Mouse (Mus musculus): Measurements from ENCODE around the gene Spaca5. TPM values are rescaled to one million over a fixed set of nuclear protein-coding genes. Genes with fewer than 3 reads are reported as not detected.

Spaca5 gene
- polyA plus RNA-seq (2012; ENCODE audit: low replicate concordance) = not detected in 2 replicates

GRCm38 (mm10) chrX:21068106-21068505, at the start of gene Spaca5:
TSS of gene Spaca5 (plus strand) at chrX:21068406.

GRCm38 (mm10) chrX:21061866-21062543, 6.2 kb upstream of the Spaca5 start, which contains the start of gene Zfp182:
TSS of gene Zfp182 (minus strand) at chrX:21062316.

GRCm38 (mm10) chrX:21088983-21089866, 21.0 kb downstream of the Spaca5 start, which contains the start of gene Zfp300:
TSS of gene Zfp300 (minus strand) at chrX:21089527.

GRCm38 (mm10) chrX:21115520-21115919, 47.3 kb downstream of the Spaca5 start, which contains the start of gene Ssxa1:
TSS of gene Ssxa1 (plus strand) at chrX:21115820.

Other genes starting within 250 kb of the Spaca5 start
- 4.3 TPM in 1 of 2 replicates, not detected in the other for gene Timp1, start 198.2 kb upstream of the Spaca5 start, polyA plus RNA-seq (2012; ENCODE audit: low replicate concordance)
- gene Syn1, start 147.4 kb upstream of the Spaca5 start, polyA plus RNA-seq (2012; ENCODE audit: low replicate concordance) = 1.5 and 3.4 TPM in 2 replicates
- 134 and 165 TPM in 2 replicates for gene Cfp, start 136.9 kb upstream of the Spaca5 start, polyA plus RNA-seq (2012; ENCODE audit: low replicate concordance)
- gene Elk1, start 117.8 kb upstream of the Spaca5 start, polyA plus RNA-seq (2012; ENCODE audit: low replicate concordance) = 8.6 and 17.5 TPM in 2 replicates
- gene Uxt, start 106.4 kb upstream of the Spaca5 start, polyA plus RNA-seq (2012; ENCODE audit: low replicate concordance) = 6.5 and 14.1 TPM in 2 replicates
- gene Zfp182, start 6.1 kb upstream of the Spaca5 start, polyA plus RNA-seq (2012; ENCODE audit: low replicate concordance) = 0.18 TPM in 1 of 2 replicates, not detected in the other
- gene Zfp300, start 21.1 kb downstream of the Spaca5 start, polyA plus RNA-seq (2012; ENCODE audit: low replicate concordance) = not detected in 2 replicates
- gene Ssxa1, start 47.4 kb downstream of the Spaca5 start, polyA plus RNA-seq (2012; ENCODE audit: low replicate concordance) = not detected in 2 replicates
- not detected in 2 replicates for gene Gm21876, start 107.2 kb downstream of the Spaca5 start, polyA plus RNA-seq (2012; ENCODE audit: low replicate concordance)